Mouse (Mus musculus) urinary bladder, postnatal 10 days (tissue): ENCODE measurements at regions not wholly inside any gene's neighbourhood (a gene's known extent, or its start where the extent isn't known, plus 50 kb on each side); places are given as distances from the start of the nearest gene placed in this dataset.

Experiments used
- DNase-seq: peaks from one replicate; pipeline ENCODE4 v3.0.0; 2022; ENCODE audit warnings: low spot score

GRCm38 (mm10) chr13:44506975-44507374 is 222.3 kb upstream of the Jarid2 start:
- DNase-seq = no peak

- DNase-seq = no peak
Measured at GRCm38 (mm10) chr13:44509526-44510159, 219.6 kb upstream of the Jarid2 start.

- DNase-seq = no peak
Measured at GRCm38 (mm10) chr13:44513378-44514285, 215.6 kb upstream of the Jarid2 start.

- DNase-seq = no peak
Measured at GRCm38 (mm10) chr13:44514636-44515158, 214.6 kb upstream of the Jarid2 start.

- DNase-seq = no peak
Measured at GRCm38 (mm10) chr13:44516863-44517262, 212.4 kb upstream of the Jarid2 start.

GRCm38 (mm10) chr13:44517312-44517711 is 212.0 kb upstream of the Jarid2 start:
- DNase-seq = no peak

GRCm38 (mm10) chr13:44518215-44518614 is 211.1 kb upstream of the Jarid2 start:
- DNase-seq = no peak

- DNase-seq = no peak
Measured at GRCm38 (mm10) chr13:44523516-44523915, 205.8 kb upstream of the Jarid2 start.

- no peak for DNase-seq
Measured at GRCm38 (mm10) chr13:44530867-44531564, 198.3 kb upstream of the Jarid2 start.

- DNase-seq = no peak
Measured at GRCm38 (mm10) chr13:44532631-44533180, 196.6 kb upstream of the Jarid2 start.

GRCm38 (mm10) chr13:44534575-44535080 is 194.6 kb upstream of the Jarid2 start:
- DNase-seq = no peak

GRCm38 (mm10) chr13:44535441-44535840 is 193.8 kb upstream of the Jarid2 start:
- no peak for DNase-seq

- DNase-seq = no peak
Measured at GRCm38 (mm10) chr13:44538238-44538637, 191.0 kb upstream of the Jarid2 start.

GRCm38 (mm10) chr13:44540401-44540800 is 188.9 kb upstream of the Jarid2 start:
- DNase-seq = no peak

- DNase-seq = no peak
Measured at GRCm38 (mm10) chr13:44541243-44541653, 188.0 kb upstream of the Jarid2 start.

- no peak for DNase-seq
Measured at GRCm38 (mm10) chr13:44544786-44545185, 184.5 kb upstream of the Jarid2 start.

- no peak for DNase-seq
Measured at GRCm38 (mm10) chr13:44546289-44546688, 183.0 kb upstream of the Jarid2 start.

GRCm38 (mm10) chr13:44548880-44549279 is 180.4 kb upstream of the Jarid2 start:
- DNase-seq = no peak

GRCm38 (mm10) chr13:44553363-44553762 is 175.9 kb upstream of the Jarid2 start:
- DNase-seq = no peak

GRCm38 (mm10) chr13:44554686-44555463 is 174.4 kb upstream of the Jarid2 start:
- no peak for DNase-seq

GRCm38 (mm10) chr13:44555979-44556378 is 173.3 kb upstream of the Jarid2 start:
- DNase-seq = no peak
